Mouse (Mus musculus) induced T-regulatory cell, adult 2 months (primary cell): ENCODE data around the gene Upk1b.
A peak's percentile ranks its signal among the peaks of the same experiment; 100 is the strongest.
"Not testable (repeated sequence)": the region's sequence is repeated elsewhere in the genome, so short reads cannot be mapped to it uniquely, and the experiment has no call there.

Experiments used
- DNase-seq: peaks from one replicate; pipeline ENCODE4 v3.0.0-alpha.2; 2012; ENCODE audit warnings: low read depth

Upk1b gene

DNA sequence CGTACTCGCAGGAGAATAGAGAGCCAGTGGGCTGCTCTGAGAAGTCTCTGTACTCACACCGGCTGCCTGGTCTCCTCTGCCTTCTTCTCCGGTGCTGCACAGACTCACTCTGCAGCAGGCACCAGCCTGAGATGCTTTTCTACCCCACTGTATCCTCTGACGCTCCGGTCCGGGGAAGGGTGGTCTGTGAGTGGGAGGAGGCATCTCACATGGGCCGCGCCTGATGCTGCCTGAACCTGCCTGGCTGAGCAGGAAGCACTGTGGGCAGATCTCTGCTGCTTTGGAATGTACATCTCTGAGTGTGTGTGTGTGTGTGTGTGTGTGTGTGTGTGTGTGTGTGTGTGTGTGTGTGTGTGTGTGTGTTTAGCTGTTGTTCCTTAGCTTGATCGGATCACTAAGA lies at the start of gene Upk1b:
Gene Upk1b (minus strand): TSS at position 238 of the 400 bp plus-strand sequence.
- DNase-seq, result no peak

DNA sequence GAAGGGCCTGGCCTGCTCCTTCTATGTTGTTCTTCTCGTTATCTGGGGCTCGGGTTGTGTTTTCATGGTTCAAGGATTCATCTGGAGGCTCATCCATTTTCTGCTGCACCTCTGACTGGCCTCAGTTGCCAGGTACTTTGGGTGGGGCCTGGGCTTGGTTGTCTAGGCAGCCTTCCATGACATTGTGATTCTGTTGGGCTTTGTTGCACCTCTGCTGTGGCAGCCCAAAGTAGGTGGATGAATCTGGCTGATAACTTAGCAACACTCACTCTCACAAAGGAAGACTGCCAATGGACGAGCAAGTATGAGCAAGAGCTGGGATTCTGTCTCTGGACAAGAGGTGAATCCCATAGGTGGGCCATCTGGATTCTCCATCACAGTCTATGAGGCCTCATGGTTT lies 28.5 kb upstream of the Upk1b start, which contains the start of gene 4930435E12Rik:
Gene 4930435E12Rik (minus strand): TSS at position 101 of the 400 bp plus-strand sequence.
- no peak for DNase-seq

DNA sequence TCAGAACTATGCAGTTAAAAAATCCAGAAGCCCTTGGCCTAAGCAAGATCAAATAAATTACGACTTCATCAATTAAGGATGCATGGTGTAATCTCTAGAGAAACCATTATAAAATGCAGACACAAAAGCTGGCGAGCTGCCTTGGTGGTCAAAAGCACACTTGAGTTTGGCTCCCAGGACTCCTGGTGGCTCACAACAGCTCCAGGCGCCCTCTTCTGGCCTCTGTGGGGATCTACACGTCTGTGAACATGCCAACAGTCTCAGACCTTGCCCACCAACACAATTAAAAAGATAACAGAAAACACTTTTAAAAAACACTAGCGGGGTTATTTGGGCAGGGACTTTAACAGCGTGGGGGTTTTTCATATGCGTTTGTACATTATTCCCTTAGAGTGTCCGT lies 12.4 kb upstream of the Upk1b start:
- DNase-seq, result peak; percentile 76

DNA sequence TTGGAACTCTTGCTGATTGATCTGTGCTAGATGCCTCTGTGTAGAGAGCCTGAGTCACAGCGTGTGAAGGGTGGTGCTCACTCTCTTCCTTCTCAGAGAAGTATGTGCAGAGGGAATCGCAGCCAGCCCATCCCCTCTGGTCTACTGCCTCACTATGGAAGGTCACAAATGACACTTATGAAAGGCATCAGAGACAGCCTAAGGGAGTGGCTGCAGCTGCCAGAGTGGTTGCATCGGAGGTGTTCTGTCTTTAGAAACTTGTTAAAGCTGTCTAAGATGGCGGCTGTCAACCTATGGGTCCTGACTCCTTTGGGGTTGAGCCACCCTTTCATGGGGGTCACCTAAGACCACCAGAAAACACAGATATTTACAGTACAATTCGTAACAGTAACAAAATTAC lies 10.1 kb upstream of the Upk1b start:
- DNase-seq, result no peak

DNA sequence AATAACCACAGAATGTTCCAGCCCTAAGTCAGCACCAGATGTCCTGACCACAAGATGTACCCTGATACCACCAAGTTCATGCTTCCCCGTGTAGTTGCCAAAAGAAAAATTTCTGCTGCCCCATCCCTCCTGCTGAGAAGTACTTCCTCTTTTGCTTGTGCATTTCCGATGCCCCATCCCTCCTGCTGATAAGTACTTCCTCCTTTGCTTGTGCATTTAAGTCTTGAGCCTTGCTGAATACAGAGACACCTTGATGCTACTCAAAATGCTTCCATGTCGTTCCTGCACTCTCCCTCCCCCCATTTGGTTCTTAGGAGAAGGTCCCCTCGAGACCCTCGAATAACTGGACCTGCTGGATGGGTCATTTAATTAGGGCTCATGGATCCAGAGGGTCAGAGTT lies 7.7 kb upstream of the Upk1b start:
- DNase-seq, result not testable (repeated sequence)

DNA sequence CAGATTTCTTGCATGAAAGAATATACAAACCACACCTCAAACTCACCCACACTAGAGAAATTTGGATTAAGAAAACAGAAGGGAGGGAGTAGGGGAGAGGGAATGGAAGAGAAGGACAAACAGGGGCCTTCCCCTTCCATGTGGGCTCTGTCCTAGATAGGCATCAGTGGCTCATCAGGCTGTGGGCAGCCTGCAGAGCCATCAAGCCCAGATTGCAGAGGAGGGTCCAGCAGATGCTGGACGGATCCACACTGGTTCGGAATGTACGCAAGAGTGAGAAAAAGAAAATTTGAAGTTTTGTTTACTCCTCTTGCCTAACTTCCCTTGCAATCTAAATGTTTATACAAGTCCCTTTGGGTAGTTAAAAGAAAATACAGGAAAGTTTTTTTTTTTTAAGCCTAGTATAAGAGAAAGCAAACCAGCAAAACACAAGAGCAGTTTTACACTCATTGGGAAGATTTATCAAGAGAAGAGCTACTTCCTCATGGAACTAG lies 1.1 kb downstream of the Upk1b start:
- DNase-seq, result no peak

DNA sequence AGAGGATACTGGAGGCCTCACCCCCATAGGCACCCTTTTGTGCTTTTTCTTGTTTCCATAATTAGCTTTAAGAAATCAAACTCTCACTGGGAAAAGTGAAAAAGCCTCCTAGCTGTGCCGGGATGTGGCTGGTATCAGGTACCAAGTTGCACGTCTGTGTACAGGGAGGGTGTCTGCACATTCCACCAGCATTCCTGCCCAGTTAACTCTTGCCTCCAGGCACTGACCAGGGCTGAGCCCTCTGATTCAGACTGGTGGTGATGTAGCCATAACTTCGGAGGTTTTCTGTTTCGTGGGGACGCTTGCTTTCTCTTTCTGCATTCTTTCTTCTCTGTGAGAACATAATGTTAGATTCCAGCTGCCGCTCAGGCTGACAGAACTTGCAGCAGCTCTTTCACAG lies 7.0 kb downstream of the Upk1b start:
- DNase-seq, result no peak

DNA sequence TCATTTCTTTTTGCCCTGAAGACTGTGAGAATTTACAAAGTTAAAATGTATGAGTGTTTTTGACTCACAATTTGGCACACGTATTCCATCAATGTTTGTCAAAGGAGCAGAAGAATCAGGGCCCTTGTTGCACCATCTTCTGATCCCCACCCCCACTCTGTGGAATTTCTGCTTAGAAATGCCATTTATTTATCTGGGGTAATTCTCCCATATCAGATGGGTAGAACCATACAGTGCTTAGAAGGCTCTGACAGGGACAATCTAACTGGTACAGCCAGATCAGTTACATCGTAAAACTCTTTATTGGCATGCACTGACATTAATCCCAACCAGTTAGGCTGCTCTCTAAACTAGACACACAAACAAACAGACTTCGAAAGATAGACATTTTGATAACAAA lies 10.2 kb downstream of the Upk1b start:
- no peak for DNase-seq

DNA sequence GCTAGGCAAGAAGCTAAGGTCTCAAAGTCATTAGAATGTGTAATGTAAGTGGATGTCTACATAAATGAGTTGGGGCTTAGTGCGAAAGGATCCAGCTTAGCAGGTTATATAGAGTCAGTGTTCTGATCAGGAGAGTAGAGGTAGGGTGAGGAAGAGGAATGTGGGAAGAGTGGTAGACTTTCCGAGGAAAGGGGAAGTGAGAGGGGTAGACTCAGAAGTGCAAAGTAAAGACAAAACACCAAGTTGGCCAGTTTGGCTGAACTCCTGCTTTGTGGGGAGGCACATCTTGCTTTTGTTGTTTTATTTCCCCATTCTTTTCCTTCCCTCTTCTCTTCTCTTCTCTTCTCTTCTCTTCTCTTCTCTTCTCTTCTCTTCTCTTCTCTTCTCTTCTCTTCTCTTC lies 11.1 kb downstream of the Upk1b start:
- no peak for DNase-seq

DNA sequence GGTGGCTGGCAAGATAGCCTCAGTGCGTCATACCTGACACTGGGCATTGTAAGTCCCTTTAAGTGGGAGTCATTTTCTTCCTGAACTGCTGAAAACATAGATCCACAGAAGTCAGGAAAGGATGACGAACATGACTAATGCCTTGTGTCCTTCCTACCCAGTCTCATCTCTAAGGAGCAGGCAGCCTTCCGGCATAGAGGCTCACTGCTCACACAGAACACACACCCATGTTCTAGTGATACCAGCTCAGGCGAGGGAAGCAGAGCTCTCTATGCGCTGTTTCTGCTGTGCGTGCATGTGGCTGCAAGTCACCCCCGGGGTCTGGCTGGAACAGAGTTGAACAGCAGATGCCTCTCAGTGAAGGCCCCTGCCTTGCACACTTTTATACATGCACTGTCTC lies 14.8 kb downstream of the Upk1b start:
- no peak for DNase-seq

DNA sequence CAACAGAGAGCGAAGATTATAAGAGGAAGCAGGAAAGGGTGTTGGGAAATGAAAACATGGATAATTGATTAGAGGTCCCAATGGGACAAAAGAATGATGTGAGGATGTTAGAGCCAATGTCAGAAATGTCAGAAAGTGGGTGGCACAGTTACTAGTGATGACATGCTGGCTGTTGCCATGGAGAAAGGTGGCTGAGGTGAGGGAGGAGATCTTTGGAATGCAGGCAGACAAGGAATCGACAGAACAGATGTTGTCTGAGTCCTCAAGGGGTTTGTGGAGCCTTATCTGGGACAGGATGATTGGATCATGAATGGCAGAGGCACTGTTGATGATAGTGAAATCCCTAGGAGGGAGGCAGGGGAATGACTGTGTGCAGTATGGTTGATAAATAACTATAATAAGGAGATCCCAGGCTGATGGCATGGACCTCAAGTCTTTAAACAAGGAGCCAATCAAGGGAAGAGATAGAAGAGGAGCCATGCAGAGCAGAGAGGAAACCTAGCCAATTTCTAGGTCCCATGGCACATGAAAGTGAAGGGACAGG lies 17.5 kb downstream of the Upk1b start:
- DNase-seq, result no peak

DNA sequence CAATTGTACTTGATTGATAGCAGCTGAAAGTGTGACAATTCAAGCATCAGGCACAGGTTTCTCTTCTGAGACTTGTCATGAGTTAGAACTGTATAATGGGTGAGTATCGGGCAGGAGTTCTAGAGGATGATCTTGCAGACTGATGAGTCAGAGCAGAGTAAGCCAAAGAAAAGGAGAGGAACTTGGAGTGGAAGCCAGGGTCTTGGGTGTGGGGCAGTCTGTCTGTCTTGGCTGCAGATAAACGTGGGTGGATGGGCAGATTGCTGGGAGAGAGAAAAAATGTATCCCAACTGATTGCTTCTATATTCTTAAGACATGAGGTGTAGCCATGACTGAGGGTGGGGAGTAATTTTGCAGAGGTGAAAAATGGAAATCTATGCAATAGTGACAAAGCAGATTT lies 18.2 kb downstream of the Upk1b start:
- no peak for DNase-seq

DNA sequence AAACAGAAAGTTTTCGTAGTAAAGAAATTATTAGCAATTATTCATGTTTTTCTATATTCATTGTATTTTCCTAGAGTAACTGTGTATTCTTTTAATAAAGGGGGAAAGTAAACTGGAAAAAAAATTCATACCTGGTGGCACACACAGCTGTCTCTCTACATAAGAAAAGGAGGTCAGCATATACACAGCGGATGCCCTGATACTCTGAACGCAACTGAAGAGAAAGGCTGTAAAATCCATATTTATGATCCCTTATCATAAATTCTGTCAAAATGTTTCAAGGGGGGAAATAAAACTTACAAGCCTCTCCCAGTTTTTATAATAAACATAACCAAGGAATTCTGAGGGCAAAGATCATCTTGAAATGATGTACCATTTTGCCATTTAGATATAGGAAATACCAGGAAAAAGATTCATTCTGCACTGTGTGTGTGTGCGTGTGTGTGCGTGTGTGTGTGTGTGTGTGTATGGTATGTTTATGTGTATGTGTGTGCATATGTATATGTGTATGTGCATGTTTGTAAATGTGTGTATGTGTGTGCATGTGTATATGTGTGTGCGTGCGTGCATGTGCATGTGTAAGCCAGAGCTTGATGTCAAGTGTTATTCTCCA lies 19.1 kb downstream of the Upk1b start:
- DNase-seq, result no peak

DNA sequence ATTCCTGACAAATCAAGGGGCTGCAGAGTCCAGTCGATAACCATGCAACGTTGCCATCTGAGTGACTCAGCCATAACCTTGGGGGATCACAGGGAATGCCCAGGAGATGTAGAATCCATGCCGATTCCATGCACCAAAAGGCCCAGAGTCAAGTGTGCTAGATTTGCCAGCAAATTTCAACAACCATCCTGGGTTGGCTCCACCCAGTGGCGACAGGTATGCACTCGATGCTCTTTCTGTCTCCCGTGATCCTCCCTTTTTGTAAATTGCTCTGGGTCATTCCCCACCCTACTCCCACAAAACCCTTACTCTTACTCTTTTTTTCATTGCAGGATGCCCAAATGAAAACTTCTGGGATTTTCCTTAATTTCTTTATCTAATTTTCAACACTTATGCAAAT lies 23.8 kb downstream of the Upk1b start:
- peak; percentile 9 for DNase-seq

DNA sequence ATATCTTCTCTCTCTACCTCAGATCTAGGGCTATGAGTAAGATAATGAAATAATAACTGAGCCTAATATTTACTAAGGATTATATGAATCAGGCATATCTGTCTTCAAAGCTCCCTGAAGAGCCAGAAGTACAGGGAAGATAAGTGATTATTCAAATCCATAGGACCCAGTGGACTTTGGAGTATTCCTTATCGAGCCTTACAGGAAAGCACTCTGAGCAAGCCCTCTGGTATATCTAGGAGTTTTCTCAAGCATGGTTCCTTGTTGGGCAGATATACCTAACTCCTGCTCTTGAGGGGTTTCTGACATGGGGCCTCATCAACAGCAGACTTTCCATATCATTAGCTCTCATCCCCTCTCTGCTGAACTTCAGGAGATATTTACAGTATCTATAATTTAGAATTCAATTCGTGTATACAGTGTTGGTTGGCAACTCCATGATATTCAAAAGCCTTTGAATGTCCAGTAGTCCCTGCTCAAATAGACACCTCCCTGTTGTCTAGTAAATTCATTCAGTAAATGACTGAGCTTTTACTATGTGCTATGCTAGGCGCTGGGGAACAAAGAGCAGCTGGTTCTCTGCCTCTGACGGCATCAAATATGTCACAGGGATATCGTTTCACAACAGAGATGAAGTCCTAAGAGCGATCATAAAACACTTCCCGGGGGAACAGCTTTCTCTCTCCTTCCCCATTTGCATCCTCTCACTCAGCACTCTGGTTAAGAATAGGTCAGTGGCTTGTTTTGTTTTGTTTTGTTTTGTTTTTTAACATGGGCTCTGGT lies 25.0 kb downstream of the Upk1b start:
- DNase-seq, result no peak

DNA sequence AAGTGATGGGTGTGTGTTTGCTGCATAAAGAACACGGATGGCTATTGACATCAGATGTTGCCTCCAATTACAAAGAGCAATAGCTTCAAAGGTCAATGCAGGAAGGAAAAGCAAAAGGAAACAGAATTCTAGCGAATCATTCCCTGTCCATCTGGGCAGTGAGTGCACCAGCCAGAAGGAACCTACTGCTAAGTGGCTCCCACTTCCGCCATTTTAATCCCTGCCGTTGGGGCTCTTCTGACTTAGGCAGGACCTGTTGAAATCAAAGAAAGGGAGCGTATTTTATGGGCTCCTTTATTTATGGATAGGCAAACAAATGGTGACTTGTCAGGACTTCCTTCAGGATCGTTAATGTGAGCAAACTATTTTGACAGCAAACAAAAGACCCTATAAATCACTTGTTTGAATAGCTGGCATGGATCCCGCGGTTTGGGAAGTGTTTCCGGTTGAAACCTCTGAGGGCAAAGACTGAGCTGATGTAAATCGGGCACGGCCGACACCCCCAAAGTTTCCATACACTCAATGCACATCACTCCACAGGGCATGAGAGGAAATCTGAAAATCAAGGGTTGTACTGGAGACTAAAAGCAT lies 27.1 kb downstream of the Upk1b start:
- DNase-seq, result no peak

DNA sequence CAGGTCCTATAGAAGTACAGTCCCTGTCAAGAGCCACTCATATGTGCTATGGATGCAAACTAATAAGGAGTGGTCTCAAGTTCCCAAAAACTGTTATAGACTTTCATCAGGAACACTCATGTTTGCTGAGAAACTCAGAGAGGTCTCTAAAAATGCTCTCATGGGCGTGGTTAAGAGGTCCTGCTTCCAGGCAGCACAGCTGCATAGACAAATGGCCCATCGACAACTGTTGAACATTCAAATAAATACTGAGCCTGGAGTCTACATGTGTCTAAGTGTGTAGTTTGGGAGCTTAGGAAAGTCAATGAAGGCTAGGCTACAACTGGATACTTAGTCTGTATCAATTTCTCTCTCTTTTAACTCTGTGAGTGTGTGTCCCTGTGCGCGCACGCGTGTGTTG lies 29.0 kb downstream of the Upk1b start:
- DNase-seq, result no peak

DNA sequence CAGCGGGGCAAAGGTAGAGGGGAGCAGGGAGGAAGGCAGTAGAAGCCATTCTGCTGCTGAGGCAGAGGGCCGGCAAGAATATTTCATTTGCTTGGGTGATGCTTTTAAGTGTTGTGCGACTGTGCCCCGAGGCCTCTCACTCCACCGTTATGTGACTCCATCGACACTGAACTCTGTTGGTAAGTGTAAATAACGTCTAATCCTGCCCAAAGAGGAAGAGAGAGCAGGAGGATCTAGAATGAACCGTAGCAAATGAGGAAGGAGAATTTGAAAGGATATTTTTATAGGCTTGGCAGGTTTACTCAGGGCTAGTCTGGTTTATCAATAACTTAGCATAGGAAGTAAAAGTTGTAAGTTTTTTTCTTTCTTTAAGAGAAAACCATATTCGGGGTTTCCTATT lies 30.6 kb downstream of the Upk1b start:
- no peak for DNase-seq

DNA sequence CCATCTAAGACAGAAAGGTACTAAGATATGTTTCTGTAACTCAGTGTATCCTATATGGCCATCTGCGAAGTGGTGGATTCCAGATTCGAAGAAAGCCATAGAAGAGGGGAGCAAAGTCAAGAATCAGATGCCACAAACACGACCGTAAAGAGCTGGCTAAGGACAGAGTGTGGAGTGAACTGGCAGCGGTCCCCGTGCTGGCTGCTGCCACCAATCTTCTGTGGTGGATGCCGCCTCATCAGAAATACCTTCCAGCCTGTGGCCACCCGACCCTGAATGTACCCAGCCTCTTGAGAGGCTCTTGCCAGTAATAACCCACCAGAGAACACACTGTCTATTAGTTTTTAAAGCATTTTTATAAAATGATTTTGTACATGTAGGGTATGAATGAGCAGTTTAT lies 31.7 kb downstream of the Upk1b start:
- no peak for DNase-seq

DNA sequence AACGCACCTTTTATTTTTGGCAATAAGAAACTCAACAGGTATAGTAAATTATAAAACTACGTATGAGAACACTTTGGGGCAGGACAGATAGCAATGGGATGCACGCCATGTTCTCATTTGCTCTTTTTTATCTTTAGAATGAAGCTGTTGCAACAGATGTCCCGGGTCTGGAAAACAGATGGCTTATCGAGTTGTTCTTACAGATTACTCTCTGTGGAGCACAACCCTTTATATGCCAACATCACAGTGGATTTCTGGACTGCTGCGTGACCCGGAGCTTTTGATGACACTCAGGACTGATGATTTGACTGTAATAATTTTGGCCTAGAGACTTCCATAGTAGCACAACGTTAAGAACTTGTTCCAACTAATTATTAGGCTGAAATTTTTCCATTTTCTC lies 32.4 kb downstream of the Upk1b start:
- no peak for DNase-seq

DNA sequence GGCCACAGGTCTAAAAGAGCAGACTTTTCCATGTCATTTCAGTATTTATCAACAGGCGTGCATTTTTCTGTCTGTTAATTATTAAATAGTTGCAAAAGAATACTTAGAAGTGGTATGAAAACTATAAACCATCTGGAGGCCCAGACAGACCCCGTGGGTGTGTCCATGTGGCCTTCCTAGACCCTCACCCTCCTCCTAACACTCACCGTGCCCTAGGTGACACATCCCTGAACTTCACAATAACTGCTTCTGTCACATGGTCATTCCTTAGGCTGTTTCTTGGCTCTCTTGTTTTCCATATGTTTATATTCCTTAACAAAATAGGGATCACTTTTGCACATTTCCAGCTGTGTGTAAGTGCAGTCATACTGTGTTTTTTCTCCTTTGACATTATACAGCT lies 33.5 kb downstream of the Upk1b start:
- no peak for DNase-seq

DNA sequence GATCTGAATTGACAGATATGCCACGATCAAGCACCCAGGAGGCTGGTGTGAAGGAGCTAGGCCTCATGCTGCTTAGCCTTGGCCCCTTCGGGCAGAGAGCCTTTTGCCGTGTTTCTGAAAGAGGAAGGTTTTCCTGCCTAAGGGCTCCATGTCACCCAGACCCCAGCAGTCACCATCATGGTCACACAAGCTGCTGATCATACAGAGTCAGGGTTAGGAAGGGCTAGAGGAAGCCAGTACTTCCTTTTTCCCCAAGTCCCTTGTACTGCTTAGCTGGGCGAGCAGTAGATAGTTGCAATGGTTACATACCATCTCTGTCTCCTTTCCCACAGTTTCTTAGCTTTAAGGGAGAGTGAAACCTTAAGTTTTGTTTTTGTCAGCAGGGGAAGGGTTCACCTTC lies 36.6 kb downstream of the Upk1b start:
- DNase-seq, result no peak

DNA sequence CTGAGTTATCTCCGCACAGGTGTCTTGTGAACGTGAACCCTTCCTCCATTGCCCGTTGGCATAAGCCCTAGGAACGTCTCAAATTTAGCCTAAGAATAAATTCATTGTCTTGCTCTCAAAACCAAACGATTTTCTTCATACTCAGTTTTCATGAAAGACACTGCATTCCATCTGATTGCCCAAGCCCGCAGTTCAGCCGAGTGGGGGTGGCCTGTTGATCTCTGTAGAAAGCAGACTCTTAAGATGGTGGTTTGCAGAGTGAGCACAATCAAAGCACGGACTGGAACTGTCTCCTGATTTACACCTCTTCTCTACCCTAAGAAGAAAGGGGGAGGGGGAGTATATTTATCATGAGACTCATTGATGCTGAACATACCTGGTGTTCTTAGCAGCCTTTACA lies 37.7 kb downstream of the Upk1b start:
- no peak for DNase-seq
